Mouse (Mus musculus) adipocyte (in vitro differentiated cells): ENCODE data around the gene Olfr518.

Experiments used
- DNase-seq: peaks from one replicate; pipeline ENCODE4 v3.0.0-alpha.2; 2016; ENCODE audit warnings: low spot score

Gene Olfr518

DNA sequence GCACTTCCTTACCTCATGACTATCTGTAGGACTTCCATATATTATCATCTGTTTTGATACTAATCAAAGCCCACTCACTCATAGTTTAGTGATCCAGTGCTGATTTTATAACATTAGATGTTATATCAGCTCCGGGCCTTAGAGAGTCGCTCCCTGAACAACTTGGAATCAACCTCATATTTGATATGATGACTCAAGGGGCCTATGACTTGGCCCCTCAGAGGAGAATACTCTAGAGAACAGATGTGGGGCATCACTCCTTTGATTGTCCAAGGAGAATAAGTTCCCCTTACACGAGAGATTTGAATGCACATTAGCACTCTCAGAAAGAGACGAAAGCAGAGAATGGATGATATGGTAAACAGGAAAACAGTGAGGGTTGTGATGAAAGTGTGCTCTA lies at the start of gene Olfr518:
TSS of gene Olfr518 (minus strand) at position 101 of the 400 bp plus-strand sequence.
- DNase-seq = no peak

DNA sequence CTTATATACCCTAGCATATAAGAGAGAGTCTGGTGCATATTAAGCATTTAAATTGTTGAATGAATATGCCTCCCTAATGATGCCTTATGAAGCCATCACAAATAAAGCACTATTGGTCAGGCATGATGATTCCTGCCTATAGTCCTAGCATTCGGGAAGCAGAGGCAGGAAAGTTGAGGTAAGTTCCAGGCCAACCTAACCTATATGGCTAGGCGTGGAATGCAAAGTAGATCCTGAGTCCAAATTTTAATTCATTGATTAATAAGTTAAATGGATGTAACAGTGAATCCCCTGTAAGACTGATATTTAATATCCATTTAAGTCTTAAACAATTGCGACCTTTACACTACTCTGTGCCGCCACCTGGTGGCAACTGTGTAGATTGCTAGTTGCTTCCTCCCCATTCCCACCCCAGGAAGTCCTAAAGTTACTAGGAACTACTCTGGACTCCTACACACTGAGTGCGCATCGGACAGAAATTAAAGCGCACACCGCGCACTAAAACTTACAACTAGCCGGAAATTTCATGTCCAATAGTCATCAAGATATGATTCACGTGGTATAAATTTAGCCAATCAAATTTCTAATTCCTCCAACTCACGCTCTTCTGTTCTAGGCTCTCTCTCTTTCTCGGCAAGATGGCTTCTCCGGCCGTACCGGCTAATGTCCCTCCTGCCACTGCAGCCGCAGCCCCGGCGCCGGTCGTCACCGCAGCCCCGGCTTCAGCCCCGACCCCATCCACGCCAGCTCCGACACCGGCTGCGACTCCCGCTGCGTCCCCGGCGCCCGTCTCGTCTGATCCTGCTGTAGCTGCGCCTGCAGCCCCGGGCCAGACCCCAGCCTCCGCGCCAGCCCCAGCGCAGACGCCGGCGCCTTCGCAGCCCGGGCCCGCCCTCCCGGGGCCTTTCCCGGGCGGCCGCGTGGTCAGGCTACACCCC lies 49.3 kb upstream of the Olfr518 start, which contains the start of gene Eif3f:
TSS of gene Eif3f (plus strand) at position 624 of the 938 bp plus-strand sequence.
- peak; percentile 96 for DNase-seq

DNA sequence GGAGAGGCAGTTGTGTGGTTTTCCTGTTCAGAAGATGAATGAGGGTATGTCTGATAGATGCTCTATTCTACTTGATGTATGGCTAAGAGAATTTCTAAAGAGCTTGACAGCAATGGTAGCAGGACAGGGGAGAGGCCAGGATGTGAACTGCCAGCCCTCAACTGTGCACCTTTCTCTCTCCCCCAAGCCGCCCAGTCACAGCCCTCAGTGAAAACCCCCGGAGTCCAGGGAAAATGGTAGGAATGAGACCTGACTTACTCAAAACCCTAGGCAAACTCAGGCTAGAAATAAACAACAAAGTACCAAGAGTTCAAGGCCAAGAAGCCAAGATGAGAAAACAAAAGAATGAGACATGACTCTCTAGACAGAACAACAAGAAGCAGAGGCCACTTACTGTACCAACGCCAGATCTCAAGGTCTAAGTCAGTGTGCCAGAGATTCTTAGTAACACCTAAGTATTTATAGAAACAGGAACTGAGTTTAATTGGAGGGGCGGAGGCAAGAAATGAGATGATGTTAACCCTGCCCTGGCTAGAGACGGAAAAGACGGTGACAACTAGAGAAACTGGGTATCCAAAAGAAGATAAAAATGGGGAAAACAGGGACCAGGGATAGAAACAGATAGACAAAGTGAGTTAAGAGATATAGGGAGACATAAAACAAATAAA lies 45.1 kb upstream of the Olfr518 start, which contains the start of gene Nlrp10:
TSS of gene Nlrp10 (minus strand) at position 453 of the 668 bp plus-strand sequence.
- DNase-seq = no peak

DNA sequence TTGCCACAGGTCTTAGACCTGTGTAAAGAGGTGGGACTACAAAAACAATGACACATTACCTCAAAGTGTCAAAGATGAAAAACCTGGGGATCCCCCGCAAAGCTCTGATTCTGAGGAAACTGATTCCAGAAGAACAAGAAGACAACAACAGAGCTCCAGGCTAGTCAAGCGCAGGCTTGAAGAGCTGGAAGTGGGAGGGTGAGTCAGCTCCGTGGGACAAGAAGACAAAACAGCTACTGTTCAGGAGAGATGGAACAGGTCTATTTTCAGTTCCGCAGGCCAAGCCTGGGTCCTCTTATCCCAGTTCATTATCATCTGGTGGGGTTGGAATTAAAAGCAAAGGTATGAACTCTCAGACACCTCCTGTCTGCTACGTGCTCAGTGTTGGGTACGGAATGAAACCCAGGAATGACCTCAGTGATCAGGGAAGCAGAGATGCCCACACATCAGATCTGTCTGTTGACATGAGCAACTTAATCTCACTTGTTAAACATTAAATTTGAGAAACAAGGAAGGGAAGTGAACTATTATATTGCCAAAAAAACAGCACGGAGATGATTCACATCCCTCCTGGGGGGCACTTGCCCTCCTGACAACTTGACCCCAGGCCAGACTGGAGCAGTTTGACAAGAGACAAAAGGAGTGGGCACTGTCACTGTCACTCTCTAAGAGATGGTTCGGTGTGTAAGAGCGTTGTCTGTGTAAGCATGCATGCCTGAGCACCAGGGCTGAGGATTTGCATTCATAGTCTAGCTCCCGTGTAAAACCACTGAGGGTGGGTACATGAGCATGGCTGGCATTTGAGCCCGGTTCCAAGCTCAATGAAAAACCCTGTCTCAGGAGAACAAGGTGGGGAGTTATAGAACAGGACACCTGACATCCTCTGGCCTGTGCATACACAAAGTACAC lies 43.7 kb upstream of the Olfr518 start:
- DNase-seq = no peak

DNA sequence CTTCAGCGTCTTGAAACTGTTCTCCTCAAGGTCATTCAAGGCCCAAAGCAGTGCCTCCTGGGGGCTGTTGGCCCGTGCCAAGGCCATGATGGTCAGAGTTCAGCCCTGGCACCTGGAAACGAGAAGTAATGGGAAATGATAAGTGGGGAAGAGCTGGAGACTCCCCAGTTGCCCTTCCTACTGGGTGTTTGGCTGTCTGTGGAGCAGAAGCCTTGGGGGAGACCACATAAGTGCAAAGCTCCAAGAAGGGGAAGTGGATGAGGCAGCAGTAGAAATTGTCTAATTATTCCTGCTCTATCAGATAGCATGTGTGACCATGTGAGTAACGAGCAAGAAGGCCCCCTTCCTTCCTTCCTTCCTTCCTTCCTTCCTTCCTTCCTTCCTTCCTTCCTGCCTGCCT lies 42.2 kb upstream of the Olfr518 start:
- DNase-seq = no peak

DNA sequence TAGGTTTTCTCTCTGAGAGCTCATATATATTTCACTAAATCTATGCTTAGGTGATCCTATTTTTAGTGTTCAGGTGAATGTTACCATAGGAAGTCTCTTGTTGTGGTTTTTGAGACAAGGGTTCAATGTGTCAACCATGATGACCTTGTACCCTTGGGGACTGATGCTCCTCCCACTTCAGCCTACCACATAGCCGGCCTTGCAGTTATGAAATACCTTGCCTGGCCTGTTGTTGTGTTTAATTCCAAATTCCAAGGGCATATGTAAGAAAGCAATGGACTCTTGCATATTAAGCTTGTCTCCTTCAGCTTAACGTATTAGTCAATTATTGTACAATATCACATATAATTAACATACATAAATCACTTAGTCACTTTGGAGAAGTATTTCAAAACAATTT lies 19.2 kb upstream of the Olfr518 start:
- DNase-seq = no peak

DNA sequence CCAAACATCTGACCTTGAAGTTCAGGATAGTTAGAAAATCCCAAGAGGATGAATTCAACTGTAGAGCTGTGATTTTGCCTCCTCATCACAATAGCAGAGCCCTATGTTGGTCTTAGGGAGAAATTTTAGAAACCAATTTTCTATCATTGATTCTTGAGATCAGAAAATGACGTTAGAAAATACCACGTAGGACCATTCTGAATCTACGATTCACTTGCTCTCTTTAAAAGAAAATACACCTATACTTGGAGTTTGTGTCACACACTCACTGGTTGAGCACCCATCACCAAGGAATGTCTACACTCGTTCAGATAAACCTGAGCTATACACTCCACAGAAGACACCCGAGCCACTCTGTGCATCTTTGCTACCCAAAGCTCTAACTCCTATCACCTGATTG lies 9.5 kb upstream of the Olfr518 start, which contains the start of gene Olfr519:
TSS of gene Olfr519 (minus strand) at position 101 of the 400 bp plus-strand sequence.
- no peak for DNase-seq

DNA sequence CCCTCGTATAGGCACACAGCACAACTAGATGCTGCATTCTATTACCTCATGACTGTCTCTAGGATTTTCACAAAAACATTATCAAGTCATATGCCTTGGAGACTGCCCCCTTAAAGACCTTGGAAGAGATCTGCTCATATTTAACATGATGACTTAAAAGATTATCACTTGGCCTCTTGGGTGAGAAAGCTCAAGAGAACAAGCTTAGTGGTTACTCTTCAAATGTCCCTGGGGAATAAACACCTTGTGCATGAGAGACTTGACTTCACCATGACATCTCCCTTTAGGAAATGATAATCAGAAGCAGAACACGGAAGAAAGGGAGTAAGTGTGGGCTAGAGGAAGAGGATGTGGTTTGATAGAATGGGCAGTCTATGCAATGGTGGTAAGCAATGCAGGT lies 12.5 kb downstream of the Olfr518 start, which contains the start of gene Olfr517:
TSS of gene Olfr517 (minus strand) at position 101 of the 400 bp plus-strand sequence.
- no peak for DNase-seq

DNA sequence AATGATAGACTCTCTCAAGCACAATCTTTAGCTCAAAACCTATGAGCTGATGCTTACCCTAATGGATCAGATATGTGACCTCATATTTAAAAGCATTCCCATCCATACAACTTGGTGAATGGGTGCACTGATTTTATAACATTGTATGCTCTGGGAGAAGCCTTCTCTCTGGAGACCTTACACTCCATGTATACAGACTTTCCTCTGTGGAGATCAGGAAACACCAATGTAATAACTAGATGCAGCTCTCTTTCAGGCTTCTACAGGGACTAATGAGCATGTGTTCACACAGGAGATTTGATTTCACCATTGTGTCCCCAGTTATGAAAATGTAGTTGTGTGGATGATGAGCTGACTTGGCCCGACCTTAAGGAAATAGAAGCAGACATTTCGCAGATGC lies 34.4 kb downstream of the Olfr518 start, which contains the start of gene Olfr516:
TSS of gene Olfr516 (minus strand) at position 101 of the 400 bp plus-strand sequence.
- DNase-seq = no peak
